Mouse (Mus musculus): ENCODE measurements around the gene Zbtb9. TPM values are rescaled to one million over a fixed set of nuclear protein-coding genes. Genes with fewer than 3 reads are reported as not detected.
"Not testable (repeated sequence)": the region's sequence is repeated elsewhere in the genome, so short reads cannot be mapped to it uniquely, and the experiment has no call there.

The Zbtb9 gene
- total RNA-seq, 2 experiments from 2014 or later, result 4.7 to 13.3 TPM

DNA sequence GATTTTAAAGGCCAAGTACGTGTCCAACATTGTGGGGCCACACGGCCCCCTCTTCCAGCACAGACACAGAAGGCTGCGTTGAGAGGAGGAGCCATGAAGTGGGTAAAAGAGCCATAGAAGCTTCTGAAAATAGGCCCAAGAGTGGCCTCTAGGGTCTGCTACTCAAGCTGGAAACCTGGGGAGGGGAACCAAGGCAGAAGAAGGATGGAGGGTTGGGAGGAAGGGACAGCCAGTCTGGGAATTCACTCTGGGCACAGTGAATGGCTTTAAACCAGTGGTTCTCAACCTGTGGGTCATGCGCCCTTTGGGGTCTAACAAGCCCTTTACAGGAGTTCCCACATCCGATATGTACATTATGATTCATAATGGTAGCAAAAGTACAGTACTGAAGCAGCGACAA lies 3.7 kb upstream of the Zbtb9 start:
- no peak for ATAC-seq (ENCODE audit: poor library complexity, severe bottlenecking)

DNA sequence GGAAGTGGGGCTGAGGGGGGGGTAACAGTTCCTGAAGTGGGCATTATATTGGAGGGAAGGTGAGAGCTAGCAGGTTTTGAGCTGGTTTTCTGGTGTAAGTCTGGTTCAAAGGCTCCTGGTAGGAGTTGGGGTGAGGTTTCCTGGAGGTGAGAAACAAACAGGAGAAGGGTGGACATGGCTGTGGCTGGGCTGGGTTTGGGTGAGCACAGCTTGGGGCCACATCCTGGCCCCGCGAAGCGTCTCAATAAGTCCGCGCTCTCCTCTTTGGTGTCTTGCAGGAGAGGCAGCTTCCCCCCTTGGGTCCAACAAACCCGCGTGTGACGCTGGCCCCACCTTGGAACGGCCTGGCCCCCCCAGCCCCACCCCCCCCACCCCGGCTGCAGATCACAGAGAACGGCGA lies 2.7 kb upstream of the Zbtb9 start:
- no peak for ATAC-seq (ENCODE audit: poor library complexity, severe bottlenecking)

DNA sequence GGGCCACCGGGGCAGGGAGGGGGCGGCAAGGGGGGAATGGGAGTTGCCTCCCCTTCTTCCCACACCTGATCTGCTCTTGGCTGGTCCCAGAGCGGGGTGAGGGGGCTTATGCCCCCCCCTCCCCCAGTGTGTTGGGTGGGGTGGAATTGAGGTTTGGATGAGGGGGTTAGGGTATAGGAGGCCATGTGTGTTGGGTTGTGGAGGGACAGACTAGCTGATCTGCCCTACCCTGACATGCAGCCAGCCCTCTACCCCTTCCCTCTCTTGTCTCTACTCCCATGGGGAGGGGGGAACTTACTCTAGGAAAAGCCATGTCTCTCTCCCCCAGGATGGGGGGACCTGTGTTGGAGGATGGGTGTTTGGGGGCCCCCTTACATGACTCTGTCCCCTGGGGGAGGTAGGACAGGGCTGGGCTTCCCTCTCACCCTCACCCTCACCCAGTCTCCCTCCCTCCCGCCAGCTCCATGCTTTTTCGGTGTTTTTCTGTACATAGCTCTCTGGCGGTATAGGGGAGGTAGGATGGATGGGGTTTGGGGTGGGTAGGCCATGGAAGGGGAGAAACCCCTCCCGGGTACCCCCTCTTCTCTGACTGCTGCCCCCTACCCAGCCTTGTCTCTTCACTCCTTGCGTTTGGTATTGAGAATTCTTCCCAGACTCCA lies 1.6 kb upstream of the Zbtb9 start:
- ATAC-seq (ENCODE audit: poor library complexity, severe bottlenecking), result no peak

DNA sequence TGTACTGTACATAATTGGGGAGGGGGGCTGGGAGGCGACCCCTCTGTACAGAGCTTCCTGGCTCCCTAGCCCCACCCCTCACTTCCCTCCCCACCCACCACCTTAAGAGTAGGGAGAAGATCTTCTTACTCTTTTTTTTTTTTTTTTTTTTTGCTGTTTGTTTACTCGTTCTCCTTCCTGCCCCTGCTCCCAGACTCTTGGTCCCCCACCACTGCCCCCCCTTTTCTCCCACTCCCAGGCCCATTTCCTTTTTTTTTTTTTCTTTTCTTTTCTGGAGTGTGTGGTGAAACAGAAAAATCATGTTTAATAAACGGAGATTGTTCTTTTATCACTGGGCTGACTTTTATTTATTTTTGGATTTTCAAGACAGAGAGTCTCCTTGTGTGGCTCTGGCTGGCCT lies 860 bp upstream of the Zbtb9 start:
- no peak for ATAC-seq (ENCODE audit: poor library complexity, severe bottlenecking)

DNA sequence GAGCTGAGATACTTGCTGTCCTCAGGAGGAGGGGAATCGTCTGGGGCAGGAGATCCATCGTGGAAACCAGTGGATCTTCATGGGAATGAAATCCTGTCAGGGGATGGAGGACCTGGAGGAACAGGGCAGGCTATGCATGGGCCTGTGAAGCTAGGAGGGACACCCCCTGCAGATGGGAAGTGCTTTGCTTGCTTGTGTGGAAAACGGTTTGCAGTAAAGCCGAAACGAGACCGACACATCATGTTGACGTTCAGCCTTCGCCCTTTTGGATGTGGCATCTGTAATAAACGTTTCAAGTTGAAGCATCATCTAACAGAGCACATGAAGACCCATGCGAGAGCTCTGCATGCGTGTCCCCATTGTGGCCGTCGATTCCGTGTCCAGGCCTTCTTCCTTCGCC lies 1.6 kb downstream of the Zbtb9 start:
- ATAC-seq (ENCODE audit: poor library complexity, severe bottlenecking), result no peak

DNA sequence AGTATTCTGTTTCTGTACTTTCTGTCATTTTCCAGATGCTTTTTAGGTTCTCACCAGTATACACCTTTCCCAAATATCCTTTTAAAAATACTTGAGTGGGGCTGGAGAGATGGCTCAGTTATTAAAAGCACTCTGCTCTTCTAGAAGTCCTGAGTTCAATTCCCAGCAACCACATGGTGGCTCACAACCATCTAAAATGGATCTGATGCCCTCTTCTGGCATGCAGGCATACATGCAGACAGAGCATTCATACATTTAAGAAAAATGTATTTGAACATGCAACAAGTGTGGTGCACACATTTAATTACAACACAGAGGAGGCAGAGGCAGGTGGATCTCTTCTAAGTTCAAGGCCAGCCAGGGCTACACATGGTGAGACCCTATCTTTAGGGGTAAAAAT lies 2.4 kb downstream of the Zbtb9 start:
- no peak for ATAC-seq (ENCODE audit: poor library complexity, severe bottlenecking)

DNA sequence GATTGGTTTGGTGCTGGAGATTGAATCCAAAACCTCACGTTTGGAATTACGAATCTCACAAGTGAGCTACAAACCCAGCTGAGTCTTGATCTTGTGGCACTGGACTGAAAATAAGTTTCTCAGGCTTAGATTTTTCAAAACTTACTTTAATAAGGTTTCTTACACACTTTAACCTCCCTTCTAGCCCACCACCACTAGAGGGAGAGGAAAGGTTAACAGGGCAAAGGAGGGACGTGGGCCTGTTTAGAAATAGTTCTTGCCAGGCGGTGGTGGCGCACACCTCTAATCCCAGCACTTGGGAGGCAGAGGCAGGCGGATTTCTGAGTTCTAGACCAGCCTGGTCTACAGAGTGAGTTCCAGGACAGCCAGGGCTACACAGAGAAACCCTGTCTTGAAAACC lies 4.4 kb downstream of the Zbtb9 start:
- ATAC-seq (ENCODE audit: poor library complexity, severe bottlenecking), result not testable (repeated sequence)

DNA sequence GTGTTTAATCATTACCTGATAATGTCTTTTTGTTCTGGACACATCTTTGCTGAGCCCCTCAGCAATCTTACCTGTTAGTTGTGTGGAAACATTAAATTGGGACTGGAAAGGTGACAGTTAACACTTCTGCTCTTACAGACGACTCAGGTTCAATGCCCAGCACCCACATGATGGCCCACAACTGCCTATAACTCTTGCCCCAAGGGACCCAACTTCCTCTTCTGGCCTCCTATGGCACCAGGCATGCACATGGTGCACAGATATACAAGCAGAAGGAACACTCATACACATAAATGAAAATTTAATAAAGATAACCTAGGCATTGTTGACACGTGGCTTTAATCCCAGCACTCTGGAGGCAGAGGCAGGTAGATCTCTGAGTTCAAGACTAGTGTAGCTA lies 6.5 kb downstream of the Zbtb9 start:
- ATAC-seq (ENCODE audit: poor library complexity, severe bottlenecking), result no peak

DNA sequence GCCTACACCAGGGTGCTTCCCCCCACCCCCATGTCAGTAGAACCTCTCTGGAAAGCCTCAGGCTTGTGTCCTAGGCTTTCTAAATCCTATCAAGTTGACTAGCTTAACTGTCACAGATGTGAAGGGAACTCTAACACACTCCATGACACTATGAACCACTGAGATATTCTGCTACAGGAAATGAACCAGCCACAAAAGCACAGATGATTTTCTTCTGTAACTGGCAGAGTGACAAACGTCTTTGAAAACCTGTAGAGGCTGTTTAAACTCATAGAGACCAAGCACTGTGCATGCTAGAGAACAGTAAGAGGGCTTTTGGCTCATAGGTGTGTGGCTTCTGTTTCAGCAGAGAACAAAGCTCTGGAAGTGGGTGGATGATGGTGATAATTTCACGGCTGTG lies 8.1 kb downstream of the Zbtb9 start:
- no peak for ATAC-seq (ENCODE audit: poor library complexity, severe bottlenecking)

DNA sequence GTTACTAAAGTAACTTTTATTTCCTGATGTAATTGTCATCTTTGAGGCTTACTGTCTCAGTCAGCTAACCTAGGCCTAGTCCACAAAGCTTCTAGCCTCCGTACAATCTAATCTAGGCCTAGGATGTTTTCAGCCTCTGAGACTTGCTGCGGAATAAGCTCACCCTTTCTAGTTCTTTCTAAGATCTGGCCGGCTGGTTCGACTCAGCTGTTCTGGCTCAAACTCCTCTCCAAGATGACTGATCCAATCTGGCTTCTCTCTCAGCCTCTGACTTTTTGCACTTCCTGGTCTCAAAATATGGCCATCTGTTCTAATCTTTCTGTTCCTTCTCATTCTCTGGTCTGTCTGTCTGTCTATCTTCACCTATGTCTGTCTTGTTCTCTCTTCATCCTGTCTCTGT lies 10.4 kb downstream of the Zbtb9 start:
- ATAC-seq (ENCODE audit: poor library complexity, severe bottlenecking), result no peak

DNA sequence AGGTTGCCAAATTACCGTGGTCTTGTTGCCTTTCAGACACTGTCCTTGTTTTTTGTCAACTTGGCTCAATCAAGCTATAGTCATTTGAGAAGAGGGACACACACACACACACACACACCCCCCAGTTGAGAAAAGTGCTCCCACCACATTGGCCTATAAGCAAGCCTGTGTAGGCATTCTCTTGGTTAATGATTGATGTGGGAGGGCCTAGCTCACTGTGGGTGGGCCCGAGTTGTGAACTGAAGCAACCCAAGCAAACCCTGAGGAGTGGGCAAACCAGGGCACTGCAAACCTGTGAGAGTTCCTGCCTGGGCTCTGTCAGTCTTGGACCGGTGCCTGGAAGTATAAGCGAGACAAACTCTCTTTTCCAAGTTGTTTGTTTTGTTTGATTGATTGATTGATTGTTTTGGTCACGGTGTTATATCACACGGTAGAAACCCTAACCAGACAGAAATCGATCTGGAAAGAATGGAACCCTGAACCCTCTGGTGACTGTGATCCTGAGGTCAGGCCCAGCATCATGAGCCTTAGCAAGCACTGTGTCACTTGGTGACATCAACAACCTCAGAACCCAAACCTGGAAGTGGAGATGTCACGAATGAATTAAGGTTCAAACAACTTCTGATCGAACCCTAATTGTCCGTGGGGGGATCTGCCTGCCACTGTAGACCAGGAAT lies 12.7 kb downstream of the Zbtb9 start:
- ATAC-seq (ENCODE audit: poor library complexity, severe bottlenecking), result no peak

DNA sequence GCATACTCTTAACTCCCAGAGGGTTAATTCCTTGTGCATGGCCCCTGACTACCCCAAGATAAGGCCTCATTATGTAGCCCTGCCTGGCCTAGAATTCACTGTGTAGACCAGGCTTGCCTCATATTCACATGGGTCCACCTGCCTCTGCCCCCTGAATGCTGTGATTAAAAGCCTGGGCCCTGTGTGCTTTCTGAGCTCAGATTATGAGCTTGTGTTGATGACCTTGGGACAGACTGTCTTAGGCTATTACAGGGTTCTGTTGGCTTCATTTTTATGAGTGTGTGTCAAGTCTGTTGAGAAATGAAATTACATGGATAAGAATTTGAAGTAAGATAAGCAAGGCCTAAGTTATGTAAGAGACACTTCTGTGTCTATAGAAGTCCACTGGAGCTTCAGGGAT lies 17.6 kb downstream of the Zbtb9 start:
- no peak for ATAC-seq (ENCODE audit: poor library complexity, severe bottlenecking)

DNA sequence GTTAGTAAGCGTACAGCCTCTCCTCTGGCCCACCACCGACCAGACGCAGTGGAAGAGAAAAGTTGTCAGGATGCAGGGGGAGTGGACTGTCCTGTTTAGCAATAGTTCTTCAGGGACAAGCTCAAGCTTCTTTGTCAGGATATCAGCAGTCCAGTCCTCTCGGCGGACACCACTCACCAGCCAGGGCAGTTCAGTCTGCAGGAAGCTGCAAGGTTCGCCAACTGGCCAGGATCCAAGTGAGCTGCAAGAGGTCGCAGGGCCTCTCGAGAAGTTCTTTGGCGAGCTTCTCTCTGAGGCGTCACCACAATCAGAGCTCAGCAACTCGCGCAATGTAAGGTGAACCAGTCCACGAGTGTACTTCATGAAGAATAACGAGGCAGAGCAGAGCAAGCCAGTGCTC lies 21.4 kb downstream of the Zbtb9 start:
- no peak for ATAC-seq (ENCODE audit: poor library complexity, severe bottlenecking)

DNA sequence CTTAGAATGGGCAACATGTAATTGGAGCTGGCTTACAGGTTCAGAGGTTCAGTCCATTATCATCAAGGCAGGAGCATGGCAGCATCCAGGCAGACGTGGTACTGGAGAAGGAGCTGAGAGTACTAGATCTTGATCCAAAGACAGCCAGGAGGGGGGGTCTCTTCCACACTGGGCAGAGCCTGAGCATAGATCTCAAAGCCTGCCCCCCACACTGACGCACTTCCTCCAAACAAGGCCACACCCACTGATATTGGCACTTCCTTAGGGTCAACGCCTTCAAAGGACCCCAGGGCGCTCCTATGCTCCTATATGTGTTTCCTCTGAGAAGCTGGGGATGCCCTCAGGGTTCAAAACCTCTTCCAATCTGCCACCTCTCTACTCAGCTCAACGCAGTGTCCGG lies 22.0 kb downstream of the Zbtb9 start:
- no peak for ATAC-seq (ENCODE audit: poor library complexity, severe bottlenecking)

DNA sequence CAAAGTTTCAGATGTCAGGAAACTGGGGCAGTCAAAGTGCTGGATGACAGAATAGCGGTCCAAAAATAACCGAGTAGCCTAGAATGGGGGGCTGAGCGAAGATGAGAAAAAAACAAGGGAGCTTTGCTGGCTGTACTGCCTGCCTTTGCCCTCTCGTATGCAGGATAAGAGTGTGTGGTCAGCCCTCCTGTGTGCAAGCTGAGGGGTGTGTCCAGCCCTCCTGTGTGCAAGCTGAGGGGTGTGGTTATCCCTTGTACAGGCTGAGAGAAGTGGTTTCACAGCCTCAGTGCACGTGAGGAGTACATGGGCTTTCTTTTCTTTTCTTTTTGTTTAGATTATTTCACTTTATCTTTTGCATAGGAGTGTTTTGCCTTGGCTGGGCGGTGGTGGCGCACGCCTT lies 22.6 kb downstream of the Zbtb9 start:
- ATAC-seq (ENCODE audit: poor library complexity, severe bottlenecking), result peak; percentile 47; the same call in 1 of the 2 replicates

DNA sequence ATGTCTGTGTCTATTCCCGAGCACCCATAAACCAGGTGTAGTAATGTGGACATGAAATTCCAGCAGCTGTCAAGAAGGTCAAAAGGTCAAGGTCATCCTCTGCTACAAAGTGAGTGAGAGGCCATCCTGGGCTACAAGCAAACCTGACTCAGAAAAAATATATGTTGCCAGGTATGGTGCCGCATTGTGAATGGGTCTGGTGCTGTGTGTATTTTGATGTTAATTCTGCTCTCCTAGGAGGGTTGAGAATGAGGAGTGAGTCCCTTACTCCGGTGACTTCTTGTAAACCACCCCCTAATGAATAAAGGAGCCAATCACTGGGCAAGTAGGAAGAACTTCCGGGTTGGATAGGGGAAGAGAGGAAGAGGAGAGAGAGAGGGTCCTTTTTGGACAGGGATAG lies 24.7 kb downstream of the Zbtb9 start:
- no peak for ATAC-seq (ENCODE audit: poor library complexity, severe bottlenecking)

DNA sequence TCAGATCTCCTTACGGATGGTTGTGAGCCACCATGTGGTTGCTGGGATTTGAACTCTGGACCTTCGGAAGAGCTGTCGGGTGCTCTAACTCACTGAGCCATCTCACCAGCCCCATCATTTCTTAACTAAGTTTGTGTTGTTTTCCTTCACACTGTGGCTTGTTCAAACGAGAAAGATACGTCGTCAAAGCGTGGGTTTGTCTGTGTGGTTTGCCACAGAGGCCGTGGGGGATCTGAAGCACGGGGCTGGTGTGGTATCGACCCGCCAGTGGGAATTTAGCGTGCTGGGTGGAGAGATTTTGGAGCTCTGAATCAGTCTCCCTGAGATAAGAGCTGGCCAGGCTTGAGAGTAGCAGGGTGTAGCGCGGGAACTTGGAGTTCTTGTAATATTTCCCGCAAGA lies 25.3 kb downstream of the Zbtb9 start:
- no peak for ATAC-seq (ENCODE audit: poor library complexity, severe bottlenecking)

DNA sequence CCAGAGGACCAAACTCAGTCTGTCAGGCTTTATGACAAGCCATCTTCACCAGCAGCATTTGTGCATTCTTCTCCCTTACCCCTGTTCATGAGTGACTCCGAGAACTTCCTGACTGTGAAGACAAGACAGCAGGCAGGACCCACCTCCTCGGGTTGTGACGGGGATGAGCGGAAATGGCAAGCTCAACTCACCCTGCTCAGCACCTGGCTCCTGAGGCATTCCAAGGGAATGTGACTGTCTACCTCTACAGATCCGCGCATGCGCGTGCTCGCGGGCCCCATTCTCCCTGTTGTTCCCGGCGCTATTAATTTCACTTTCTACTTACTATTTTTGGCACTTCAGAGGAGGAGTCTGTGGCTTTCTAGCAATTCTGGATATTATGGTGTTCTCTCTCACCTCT lies 27.0 kb downstream of the Zbtb9 start:
- 0 out of 2 replicates have a peak, but pooled peaks have one; percentile 12 for ATAC-seq (ENCODE audit: poor library complexity, severe bottlenecking)

DNA sequence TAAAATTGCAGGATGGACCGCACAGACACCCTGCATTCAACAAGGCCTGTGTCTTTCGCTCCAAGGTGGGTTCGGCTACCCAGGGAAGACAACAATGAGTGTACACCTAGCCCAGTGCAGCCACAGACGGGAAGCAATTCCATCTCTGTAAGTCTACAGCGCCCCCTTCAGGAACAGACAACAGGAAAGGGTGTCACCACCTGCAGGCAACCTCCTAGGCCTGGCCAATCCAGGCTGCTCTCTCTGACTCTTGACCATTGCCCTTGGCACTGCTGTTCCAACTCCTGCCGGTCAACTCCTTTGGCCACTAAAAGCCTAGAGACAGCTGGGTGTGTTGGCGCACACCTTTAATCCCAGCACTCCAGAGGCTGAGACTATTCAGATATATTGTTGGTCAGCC lies 28.2 kb downstream of the Zbtb9 start:
- peak; percentile 36; the same call in 1 of the 2 replicates for ATAC-seq (ENCODE audit: poor library complexity, severe bottlenecking)

DNA sequence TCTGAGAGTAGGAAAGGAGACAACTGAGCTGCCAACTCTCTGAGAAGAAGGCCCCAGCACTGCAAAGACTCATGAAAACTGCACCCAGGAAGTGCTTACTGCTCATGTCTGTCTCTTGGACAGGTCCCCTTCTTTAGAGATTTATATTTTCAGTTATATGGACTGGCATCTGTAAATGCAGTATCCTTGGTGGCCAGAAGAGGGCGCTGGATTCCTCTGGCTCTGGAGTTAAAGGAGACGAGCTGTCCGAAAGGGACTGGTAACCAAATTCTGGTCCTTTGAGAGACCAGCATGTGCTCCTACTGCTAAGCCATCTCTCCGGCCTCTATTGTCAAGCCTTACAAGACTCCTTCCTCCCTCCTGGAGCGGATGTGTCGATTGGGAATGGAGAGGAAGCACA lies 28.9 kb downstream of the Zbtb9 start:
- ATAC-seq (ENCODE audit: poor library complexity, severe bottlenecking), result no peak

DNA sequence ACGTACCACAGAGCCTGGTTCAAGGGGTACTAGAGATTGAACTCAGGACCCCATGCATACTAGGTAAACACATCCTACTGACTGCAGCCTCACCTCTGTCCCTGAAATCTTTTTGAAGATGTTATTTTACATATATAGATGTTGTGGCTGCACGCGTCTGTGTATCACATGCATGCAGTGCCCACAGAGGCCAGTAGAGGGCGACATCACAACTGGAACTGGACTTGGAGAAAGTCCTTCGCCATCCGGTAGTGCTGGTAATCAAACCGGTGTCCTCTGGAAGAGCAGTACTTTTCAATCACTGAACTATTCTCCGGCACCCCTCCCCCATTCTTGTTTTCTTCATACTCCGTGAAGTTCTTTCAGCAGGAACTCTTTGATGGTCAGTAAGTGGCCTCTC lies 31.5 kb downstream of the Zbtb9 start:
- peak; percentile 53 for ATAC-seq (ENCODE audit: poor library complexity, severe bottlenecking)

DNA sequence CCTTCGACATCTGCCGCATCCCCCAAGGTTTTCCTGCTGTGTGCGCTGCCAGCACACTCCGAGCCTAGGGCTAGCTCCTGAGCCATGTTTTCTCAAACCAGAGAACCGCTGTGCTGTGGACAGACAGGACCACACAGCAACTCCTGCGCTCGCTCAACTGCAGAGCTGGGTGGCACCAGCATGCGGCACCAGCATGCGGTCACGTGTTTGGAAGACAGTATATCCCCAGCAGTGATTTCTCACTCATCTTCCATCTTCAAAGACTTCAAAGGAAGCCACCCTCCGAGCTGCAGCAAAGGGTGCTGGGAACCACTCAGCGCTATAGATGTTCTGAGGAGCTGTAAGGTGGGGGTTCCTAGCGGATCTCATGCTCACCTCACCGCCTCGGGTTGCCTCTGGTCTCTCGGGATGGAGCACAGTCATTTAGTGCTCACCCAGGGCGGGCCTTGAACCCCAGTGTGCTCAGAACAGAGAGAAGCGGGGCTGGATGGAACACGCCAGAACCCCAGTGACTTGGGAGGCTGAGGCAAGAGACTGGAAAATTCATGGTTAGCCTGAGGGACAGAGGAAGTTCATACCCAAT lies 32.0 kb downstream of the Zbtb9 start:
- ATAC-seq (ENCODE audit: poor library complexity, severe bottlenecking), result no peak

Data from megakaryocyte, adult 5-6 weeks (primary cell).